Mouse (Mus musculus): ENCODE measurements at regions not wholly inside any gene's neighbourhood (a gene's known extent, or its start where the extent isn't known, plus 50 kb on each side); places are given as distances from the start of the nearest gene placed in this dataset.
A peak's percentile ranks its signal among the peaks of the same experiment; 100 is the strongest.

- no peaks in the 10 kb centered on the region for H3K4me1 ChIP-seq (ENCODE audit: control insufficient read depth, insufficient read depth, low read length)
- no peaks in the 10 kb centered on the region for H3K36me3 ChIP-seq (ENCODE audit: control insufficient read depth, insufficient read depth, low read length)
- peaks cover 20% of the 10 kb centered on the region for H3K9me3 ChIP-seq (ENCODE audit: control insufficient read depth, low read length)
- WGBS = 78% methylated on average over 8 of the region's 8 CpGs
- H3K9ac ChIP-seq (replicated peaks; ENCODE audit: low read length) = no peak overlapping the region
- H3K4me3 ChIP-seq (replicated peaks; ENCODE audit: low read depth, low read length) = no peak overlapping the region
- peak; percentile 44 for DNase-seq
- no peaks in the 10 kb centered on the region for H3K27me3 ChIP-seq (ENCODE audit: control insufficient read depth, insufficient read depth, low read length)
- ATAC-seq (ENCODE audit: low FRiP score, low TSS enrichment) = no peak
- peak overlapping the region; percentile 55; the same call in 1 of the 2 replicates for H3K4me2 ChIP-seq (ENCODE audit: low read length)
- no peak overlapping the region for H3K27ac ChIP-seq (replicated peaks; ENCODE audit: low read depth, low read length)
These were observed 61.1 kb downstream of the Rtl1 start for GRCm38 (mm10) chr12:109539046-109539445.

- no peak for DNase-seq
- Histone ChIP-seq H3K36me3 (ENCODE audit: control insufficient read depth, insufficient read depth, low read length) (no peaks in the 10 kb centered on the region), H3K9ac (replicated peaks; ENCODE audit: low read length) (no peak overlapping the region), H3K27me3 (ENCODE audit: control insufficient read depth, insufficient read depth, low read length) (no peaks in the 10 kb centered on the region), H3K4me3 (replicated peaks; ENCODE audit: low read depth, low read length) (no peak overlapping the region), H3K4me1 (ENCODE audit: control insufficient read depth, insufficient read depth, low read length) (no peaks in the 10 kb centered on the region), H3K27ac (replicated peaks; ENCODE audit: low read depth, low read length) (no peak overlapping the region), H3K9me3 (ENCODE audit: control insufficient read depth, low read length) (peaks cover 20% of the 10 kb centered on the region), H3K4me2 (ENCODE audit: low read length) (no peak overlapping the region)
- ATAC-seq (ENCODE audit: low FRiP score, low TSS enrichment) = no peak
- 88% methylated on average over 3 of the region's 3 CpGs for WGBS
These were observed 61.5 kb downstream of the Rtl1 start for GRCm38 (mm10) chr12:109538641-109539040.

DNA sequence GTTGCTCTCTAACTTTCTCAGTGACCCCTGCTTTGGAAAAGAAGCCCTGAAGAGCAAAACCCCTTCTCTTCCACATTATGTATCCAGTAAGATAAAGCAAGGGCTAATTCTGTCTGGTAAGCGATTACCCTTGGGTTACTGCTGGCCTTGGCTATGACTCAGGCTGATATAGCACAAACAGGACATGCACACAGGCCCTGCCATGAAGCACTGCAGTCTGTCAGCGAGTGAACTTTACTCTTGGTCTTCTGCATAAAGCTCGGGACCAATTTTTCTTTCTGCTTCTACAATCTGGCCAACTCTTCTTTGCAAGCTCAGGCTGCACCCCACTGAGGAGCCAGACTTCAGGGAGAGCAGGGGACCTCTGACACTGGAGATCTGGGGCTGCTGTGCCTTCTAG, 63.6 kb downstream of the Rtl1 start:
- H3K27ac ChIP-seq (replicated peaks; ENCODE audit: low read depth, low read length) = no peak overlapping the region
- no peaks in the 10 kb centered on the region for H3K4me1 ChIP-seq (ENCODE audit: control insufficient read depth, insufficient read depth, low read length)
- H3K27me3 ChIP-seq (ENCODE audit: control insufficient read depth, insufficient read depth, low read length) = no peaks in the 10 kb centered on the region
- no peak overlapping the region for H3K9ac ChIP-seq (replicated peaks; ENCODE audit: low read length)
- H3K9me3 ChIP-seq (ENCODE audit: control insufficient read depth, low read length) = peaks cover 8% of the 10 kb centered on the region; the same call in 1 of the 2 replicates
- H3K36me3 ChIP-seq (ENCODE audit: control insufficient read depth, insufficient read depth, low read length) = no peaks in the 10 kb centered on the region
- no peak for ATAC-seq (ENCODE audit: low FRiP score, low TSS enrichment)
- no peak overlapping the region for H3K4me2 ChIP-seq (ENCODE audit: low read length)
- WGBS = 92% methylated on average over 3 of the region's 3 CpGs
- no peak for DNase-seq
- H3K4me3 ChIP-seq (replicated peaks; ENCODE audit: low read depth, low read length) = no peak overlapping the region

GRCm38 (mm10) chr12:109532392-109532791, 67.7 kb downstream of the Rtl1 start:
- H3K4me3 ChIP-seq (replicated peaks; ENCODE audit: low read depth, low read length) = no peak overlapping the region
- no peak for ATAC-seq (ENCODE audit: low FRiP score, low TSS enrichment)
- no peaks in the 10 kb centered on the region for H3K36me3 ChIP-seq (ENCODE audit: control insufficient read depth, insufficient read depth, low read length)
- H3K4me1 ChIP-seq (ENCODE audit: control insufficient read depth, insufficient read depth, low read length) = no peaks in the 10 kb centered on the region
- H3K9ac ChIP-seq (replicated peaks; ENCODE audit: low read length) = no peak overlapping the region
- H3K4me2 ChIP-seq (ENCODE audit: low read length) = no peak overlapping the region
- peaks cover 31% of the 10 kb centered on the region for H3K9me3 ChIP-seq (ENCODE audit: control insufficient read depth, low read length)
- 66% methylated on average over 8 of the region's 8 CpGs for WGBS
- H3K27ac ChIP-seq (replicated peaks; ENCODE audit: low read depth, low read length) = no peak overlapping the region
- no peaks in the 10 kb centered on the region for H3K27me3 ChIP-seq (ENCODE audit: control insufficient read depth, insufficient read depth, low read length)
- no peak for DNase-seq

GRCm38 (mm10) chr12:109531347-109532023, 68.6 kb downstream of the Rtl1 start:
- Histone ChIP-seq H3K4me1 (ENCODE audit: control insufficient read depth, insufficient read depth, low read length) (no peaks in the 10 kb centered on the region), H3K9me3 (ENCODE audit: control insufficient read depth, low read length) (peaks cover 39% of the 10 kb centered on the region), H3K36me3 (ENCODE audit: control insufficient read depth, insufficient read depth, low read length) (no peaks in the 10 kb centered on the region), H3K9ac (replicated peaks; ENCODE audit: low read length) (no peak overlapping the region), H3K27me3 (ENCODE audit: control insufficient read depth, insufficient read depth, low read length) (no peaks in the 10 kb centered on the region), H3K4me2 (ENCODE audit: low read length) (no peak overlapping the region), H3K27ac (replicated peaks; ENCODE audit: low read depth, low read length) (no peak overlapping the region), H3K4me3 (replicated peaks; ENCODE audit: low read depth, low read length) (no peak overlapping the region)
- 90% methylated on average over 8 of the region's 8 CpGs for WGBS
- DNase-seq (no peak), ATAC-seq (ENCODE audit: low FRiP score, low TSS enrichment) (no peak)

DNA sequence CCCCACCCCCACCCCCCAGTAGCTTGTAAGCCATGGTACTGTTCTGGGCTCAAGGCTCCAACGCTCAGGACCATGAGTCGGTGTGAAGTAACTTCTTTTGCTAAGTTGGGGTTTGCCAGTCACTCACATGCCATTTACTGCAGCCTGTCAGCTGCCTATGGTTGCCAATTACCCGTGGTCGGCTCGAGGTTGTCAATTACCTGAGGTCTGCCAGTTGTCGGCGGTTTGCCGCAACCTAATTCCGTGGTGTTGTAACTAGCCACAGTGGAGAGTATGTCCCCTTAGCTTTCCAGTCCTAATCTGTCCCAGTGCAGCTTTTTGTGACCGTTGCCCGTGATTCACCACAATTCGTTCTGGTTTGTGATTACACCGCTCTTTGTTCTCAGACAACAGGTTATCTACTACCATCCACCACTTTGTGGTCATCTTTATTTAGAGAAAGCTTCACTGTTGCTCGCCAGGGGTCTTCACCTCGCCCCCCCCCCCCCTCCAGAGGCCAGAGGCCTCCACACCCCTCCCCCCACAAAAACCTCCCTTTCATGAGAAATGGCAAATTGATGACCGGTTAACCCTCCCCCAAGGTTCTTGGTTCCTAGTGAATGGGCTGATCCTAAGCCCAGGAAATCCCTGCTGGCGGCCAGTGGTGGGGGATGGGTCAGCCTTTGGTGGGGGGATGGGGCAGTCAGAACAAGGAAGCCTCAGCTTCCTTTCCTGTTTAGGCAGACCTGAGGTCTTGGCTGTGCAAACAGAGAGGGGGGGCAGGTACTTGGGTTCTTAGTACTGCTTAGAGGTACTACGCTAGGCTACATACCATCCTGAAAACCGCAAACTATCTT, 69.7 kb downstream of the Rtl1 start:
- Histone ChIP-seq H3K36me3 (ENCODE audit: control insufficient read depth, insufficient read depth, low read length) (no peaks in the 10 kb centered on the region), H3K9ac (replicated peaks; ENCODE audit: low read length) (no peak overlapping the region), H3K9me3 (ENCODE audit: control insufficient read depth, low read length) (peaks cover 43% of the 10 kb centered on the region), H3K27ac (replicated peaks; ENCODE audit: low read depth, low read length) (no peak overlapping the region), H3K4me2 (ENCODE audit: low read length) (no peak overlapping the region), H3K4me1 (ENCODE audit: control insufficient read depth, insufficient read depth, low read length) (no peaks in the 10 kb centered on the region), H3K4me3 (replicated peaks; ENCODE audit: low read depth, low read length) (no peak overlapping the region), H3K27me3 (ENCODE audit: control insufficient read depth, insufficient read depth, low read length) (no peaks in the 10 kb centered on the region)
- DNase-seq (no peak), ATAC-seq (ENCODE audit: low FRiP score, low TSS enrichment) (no peak)
- WGBS = 51% methylated on average over 19 of the region's 19 CpGs

DNA sequence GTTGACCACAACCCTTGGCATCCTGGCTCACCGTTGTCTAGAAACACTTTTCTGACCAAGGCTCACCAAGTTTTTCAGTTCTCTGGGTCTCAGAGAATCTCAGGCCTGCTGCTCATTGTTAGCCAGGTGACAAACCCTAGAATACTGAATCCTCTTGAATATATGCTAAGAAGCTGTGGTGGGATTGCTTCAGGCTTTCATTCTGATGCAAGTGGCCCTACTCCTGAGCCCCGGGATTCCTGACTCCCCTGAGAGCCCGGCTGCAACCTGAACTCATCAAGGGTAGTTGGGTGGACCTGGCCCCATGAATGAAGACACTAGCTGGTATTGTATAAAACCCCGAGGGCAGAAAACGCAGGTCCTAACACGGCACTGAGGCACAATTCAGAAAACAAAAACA, 70.6 kb downstream of the Rtl1 start:
- ATAC-seq (ENCODE audit: low FRiP score, low TSS enrichment) (no peak), DNase-seq (no peak)
- Histone ChIP-seq H3K4me1 (ENCODE audit: control insufficient read depth, insufficient read depth, low read length) (no peaks in the 10 kb centered on the region), H3K9me3 (ENCODE audit: control insufficient read depth, low read length) (peaks cover 43% of the 10 kb centered on the region), H3K4me3 (replicated peaks; ENCODE audit: low read depth, low read length) (no peak overlapping the region), H3K9ac (replicated peaks; ENCODE audit: low read length) (no peak overlapping the region), H3K27ac (replicated peaks; ENCODE audit: low read depth, low read length) (no peak overlapping the region), H3K36me3 (ENCODE audit: control insufficient read depth, insufficient read depth, low read length) (no peaks in the 10 kb centered on the region), H3K27me3 (ENCODE audit: control insufficient read depth, insufficient read depth, low read length) (no peaks in the 10 kb centered on the region), H3K4me2 (ENCODE audit: low read length) (no peak overlapping the region)
- WGBS = 51% methylated on average over 6 of the region's 6 CpGs

- Histone ChIP-seq H3K27ac (replicated peaks; ENCODE audit: low read depth, low read length) (no peak overlapping the region), H3K36me3 (ENCODE audit: control insufficient read depth, insufficient read depth, low read length) (no peaks in the 10 kb centered on the region), H3K4me3 (replicated peaks; ENCODE audit: low read depth, low read length) (no peak overlapping the region), H3K27me3 (ENCODE audit: control insufficient read depth, insufficient read depth, low read length) (no peaks in the 10 kb centered on the region), H3K4me1 (ENCODE audit: control insufficient read depth, insufficient read depth, low read length) (no peaks in the 10 kb centered on the region), H3K9ac (replicated peaks; ENCODE audit: low read length) (no peak overlapping the region), H3K4me2 (ENCODE audit: low read length) (no peak overlapping the region), H3K9me3 (ENCODE audit: control insufficient read depth, low read length) (peaks cover 43% of the 10 kb centered on the region)
- 48% methylated on average over 5 of the region's 5 CpGs for WGBS
- no peak for ATAC-seq (ENCODE audit: low FRiP score, low TSS enrichment)
- DNase-seq = no peak
These were observed 71.2 kb downstream of the Rtl1 start for GRCm38 (mm10) chr12:109528966-109529365.

DNA sequence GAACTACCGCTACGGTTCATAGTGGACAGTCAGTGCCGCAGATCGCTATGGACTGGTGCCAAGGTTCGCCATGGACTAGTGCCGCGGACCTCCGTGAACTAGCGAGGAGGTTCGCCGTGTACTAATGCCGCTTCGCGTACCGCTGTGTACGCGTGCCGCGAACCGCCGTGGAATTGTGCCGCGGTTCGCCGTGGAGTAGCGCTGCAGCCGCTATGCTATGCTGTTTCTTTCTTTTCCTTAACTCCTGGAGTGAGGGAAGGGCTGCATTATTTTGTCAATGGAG, 71.9 kb downstream of the Rtl1 start:
- ATAC-seq (ENCODE audit: low FRiP score, low TSS enrichment) (no peak), DNase-seq (peak; percentile 49)
- Histone ChIP-seq H3K4me3 (replicated peaks; ENCODE audit: low read depth, low read length) (peak overlapping the region; percentile 17), H3K27me3 (ENCODE audit: control insufficient read depth, insufficient read depth, low read length) (no peaks in the 10 kb centered on the region), H3K4me2 (ENCODE audit: low read length) (peak overlapping the region; percentile 51), H3K27ac (replicated peaks; ENCODE audit: low read depth, low read length) (no peak overlapping the region), H3K4me1 (ENCODE audit: control insufficient read depth, insufficient read depth, low read length) (no peaks in the 10 kb centered on the region), H3K36me3 (ENCODE audit: control insufficient read depth, insufficient read depth, low read length) (no peaks in the 10 kb centered on the region), H3K9ac (replicated peaks; ENCODE audit: low read length) (0 out of 2 replicates have a peak overlapping the region, but pooled peaks have one; percentile 23), H3K9me3 (ENCODE audit: control insufficient read depth, low read length) (peaks cover 43% of the 10 kb centered on the region)
- WGBS = 54% methylated on average over 27 of the region's 27 CpGs

Data from midbrain, embryonic 14.5 days (tissue).